Mouse (Mus musculus): Measurements from ENCODE around the gene Foxk1.

Foxk1 gene

GRCm38 (mm10) chr5:142400981-142401640, at the start of gene Foxk1:
TSS of gene Foxk1 (plus strand) at chr5:142401497.
- DNase-seq (ENCODE audit: low spot score in 2 of 2) = peak; percentile 94 to 97

- DNase-seq (ENCODE audit: low spot score in 2 of 2) = no peak
These were observed 48.9 kb upstream of the Foxk1 start for GRCm38 (mm10) chr5:142352336-142352892.

- DNase-seq (ENCODE audit: low spot score in 2 of 2) = no peak
These were observed 46.2 kb upstream of the Foxk1 start for GRCm38 (mm10) chr5:142355144-142355543.

- no peak for DNase-seq (ENCODE audit: low spot score in 2 of 2)
These were observed 40.1 kb upstream of the Foxk1 start for GRCm38 (mm10) chr5:142361166-142361565.

GRCm38 (mm10) chr5:142362894-142363293, 38.4 kb upstream of the Foxk1 start:
- DNase-seq (ENCODE audit: low spot score in 2 of 2) = no peak

- no peak for DNase-seq (ENCODE audit: low spot score in 2 of 2)
These were observed 37.2 kb upstream of the Foxk1 start for GRCm38 (mm10) chr5:142364095-142364494.

- peak; percentile 100 for DNase-seq (ENCODE audit: low spot score in 2 of 2)
These were observed 33.9 kb upstream of the Foxk1 start for GRCm38 (mm10) chr5:142367085-142368081.

GRCm38 (mm10) chr5:142368122-142368521, 33.2 kb upstream of the Foxk1 start:
- DNase-seq (ENCODE audit: low spot score in 2 of 2) = no peak

GRCm38 (mm10) chr5:142370406-142371171, 30.7 kb upstream of the Foxk1 start:
- no peak for DNase-seq (ENCODE audit: low spot score in 2 of 2)

GRCm38 (mm10) chr5:142371172-142372155, 29.8 kb upstream of the Foxk1 start:
- DNase-seq (ENCODE audit: low spot score in 2 of 2) = no peak

GRCm38 (mm10) chr5:142372207-142372606, 29.1 kb upstream of the Foxk1 start:
- no peak for DNase-seq (ENCODE audit: low spot score in 2 of 2)

- no peak for DNase-seq (ENCODE audit: low spot score in 2 of 2)
These were observed 27.0 kb upstream of the Foxk1 start for GRCm38 (mm10) chr5:142374343-142374742.

GRCm38 (mm10) chr5:142375641-142376040, 25.7 kb upstream of the Foxk1 start:
- no peak for DNase-seq (ENCODE audit: low spot score in 2 of 2)

- peak; percentile 26 to 30 for DNase-seq (ENCODE audit: low spot score in 2 of 2)
These were observed 25.2 kb upstream of the Foxk1 start for GRCm38 (mm10) chr5:142376071-142376470.

- DNase-seq (ENCODE audit: low spot score in 2 of 2) = no peak
These were observed 23.2 kb upstream of the Foxk1 start for GRCm38 (mm10) chr5:142378068-142378467.

GRCm38 (mm10) chr5:142380491-142380890, 20.8 kb upstream of the Foxk1 start:
- DNase-seq (ENCODE audit: low spot score in 2 of 2) = peak in 1 of 2 experiments; percentile 23

- DNase-seq (ENCODE audit: low spot score in 2 of 2) = no peak
These were observed 16.2 kb upstream of the Foxk1 start for GRCm38 (mm10) chr5:142384911-142385660.

- no peak for DNase-seq (ENCODE audit: low spot score in 2 of 2)
These were observed 15.0 kb upstream of the Foxk1 start for GRCm38 (mm10) chr5:142386329-142386728.

- no peak for DNase-seq (ENCODE audit: low spot score in 2 of 2)
These were observed 14.3 kb upstream of the Foxk1 start for GRCm38 (mm10) chr5:142386784-142387680.
